Mouse (Mus musculus) lung, postnatal 14 days (tissue): Measurements from ENCODE around the gene Gm15294.

Source experiments
- DNase-seq: peaks from one replicate; pipeline ENCODE4 v3.0.0; 2021

Gene Gm15294

DNA sequence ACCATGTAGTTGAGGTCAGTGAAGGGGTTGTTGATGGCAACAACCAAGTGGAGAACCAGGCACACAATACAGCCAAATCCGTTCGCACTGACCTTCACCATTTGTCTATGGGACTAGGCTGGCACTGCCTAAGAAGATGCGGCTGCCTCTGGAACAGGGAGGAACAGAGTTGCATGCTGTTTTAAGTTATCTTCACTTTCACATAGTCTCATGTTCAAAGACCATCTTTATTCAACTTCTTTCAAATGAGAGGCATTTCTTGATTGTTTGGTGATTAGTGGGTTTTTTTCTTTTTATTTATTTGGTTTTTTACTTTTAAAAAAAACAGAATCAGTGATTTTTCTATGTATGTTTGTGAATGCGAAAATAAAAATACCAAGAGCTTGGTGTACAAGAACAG lies at the start of gene Gm15294:
TSS of gene Gm15294 (minus strand) at position 101 of the 400 bp plus-strand sequence.
- DNase-seq, result no peak

DNA sequence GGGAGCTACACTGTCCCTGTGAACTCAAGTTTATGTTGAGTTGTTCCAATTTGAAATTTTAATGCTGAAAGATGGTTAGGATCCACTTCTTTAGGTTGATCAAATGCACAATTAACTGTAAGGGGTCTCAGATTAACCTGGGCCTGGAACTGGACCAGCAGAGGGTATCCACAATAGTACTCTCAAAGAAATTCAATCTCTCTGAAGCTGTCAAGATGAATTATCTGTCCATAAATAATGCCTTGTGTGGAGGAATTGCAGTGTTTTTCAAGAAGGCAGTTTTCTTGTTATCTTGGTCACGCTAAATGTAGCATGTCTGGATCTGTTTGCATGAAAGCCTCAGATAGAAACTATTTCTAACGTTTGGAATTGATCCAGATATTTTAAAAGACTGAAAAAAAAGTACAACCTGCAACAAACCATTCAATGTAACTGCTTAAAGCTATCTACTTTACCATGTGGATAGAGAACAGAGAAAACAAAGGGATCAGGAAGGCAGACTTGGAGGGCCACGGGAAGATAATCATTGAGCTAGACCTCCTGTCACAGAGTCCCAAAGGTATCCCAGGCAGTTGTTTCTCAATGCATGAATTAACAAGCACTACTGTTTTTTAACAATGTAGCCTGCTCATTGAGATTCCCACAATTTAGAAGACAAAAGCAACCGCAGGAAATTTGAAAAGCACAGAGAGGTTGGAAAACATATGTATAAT lies 9.5 kb upstream of the Gm15294 start:
- no peak for DNase-seq

DNA sequence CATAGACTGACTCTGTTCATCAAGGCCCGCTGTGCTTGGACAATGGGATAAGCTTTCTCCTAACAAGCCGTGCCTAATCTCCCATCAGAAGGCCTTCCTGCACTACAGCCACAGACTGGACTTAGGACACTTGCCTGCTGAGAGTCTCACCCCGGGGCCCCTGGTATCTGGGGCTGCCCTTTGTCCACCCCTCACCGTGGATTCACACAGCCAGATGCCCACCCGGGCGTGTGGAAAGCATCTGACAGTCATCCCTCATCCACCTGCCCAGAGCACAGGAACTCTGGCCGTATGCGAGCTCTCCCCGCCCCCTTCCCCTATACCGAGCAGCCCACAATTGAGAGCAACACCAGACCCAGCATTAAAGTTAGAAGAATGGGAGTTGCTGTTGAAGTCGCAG lies 1.0 kb downstream of the Gm15294 start:
- DNase-seq, result no peak

DNA sequence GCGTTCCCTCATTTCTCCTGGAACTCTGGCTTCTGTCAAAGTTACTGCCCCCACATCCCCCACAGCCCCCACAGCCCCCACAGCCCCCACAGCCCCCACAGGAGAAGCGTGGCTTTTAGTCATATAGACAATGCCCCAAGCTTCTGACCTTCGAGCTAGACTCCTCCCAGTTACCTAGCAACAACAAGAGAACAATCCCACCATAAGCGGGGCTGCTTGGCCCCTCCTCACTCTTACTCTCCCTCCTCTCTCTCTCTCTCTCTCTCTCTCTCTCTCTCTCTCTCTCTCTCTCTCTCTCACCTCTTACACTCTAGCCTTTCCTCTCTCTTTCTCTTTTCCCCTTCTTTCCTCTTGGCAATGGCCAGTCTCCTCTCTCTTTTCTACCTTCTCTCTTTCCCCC lies 1.4 kb downstream of the Gm15294 start:
- DNase-seq, result no peak

DNA sequence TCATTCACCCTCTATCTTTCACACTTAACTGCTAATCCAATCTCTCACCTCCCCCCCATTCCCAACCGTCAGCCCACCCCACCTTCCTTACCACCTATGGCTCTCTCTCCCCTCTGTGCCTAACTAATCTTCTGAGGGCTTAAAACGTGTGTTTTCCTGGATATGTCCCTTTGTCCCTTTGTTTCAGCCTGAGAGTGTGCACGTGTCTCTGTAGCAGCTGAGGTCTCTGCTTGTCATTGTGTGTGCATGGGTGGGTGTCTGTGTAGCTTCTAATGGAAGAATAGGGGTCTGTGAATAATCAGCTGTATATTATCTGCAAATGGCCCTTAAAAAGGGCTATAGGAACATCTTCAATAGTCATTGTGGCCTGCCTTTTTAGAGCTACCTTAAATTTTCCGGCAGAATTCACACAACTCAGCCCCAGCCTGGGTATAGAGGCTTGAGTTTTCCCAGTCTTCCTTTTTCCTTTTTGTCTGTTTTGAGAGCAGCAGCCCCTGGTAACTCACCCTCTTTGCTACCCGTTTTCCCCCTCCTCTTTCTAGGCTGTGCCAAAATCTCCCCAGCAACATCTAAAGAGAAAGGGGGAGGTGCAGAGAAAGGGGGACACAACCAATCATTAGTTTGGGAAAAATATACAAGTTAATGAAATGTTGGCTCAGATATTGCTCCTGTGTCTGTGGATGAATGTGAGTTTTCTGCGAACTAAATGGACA lies 19.2 kb downstream of the Gm15294 start:
- no peak for DNase-seq
